Mouse (Mus musculus) lung, postnatal 0 days (tissue): ENCODE measurements around the gene BC048562.

Experiments
- CTCF ChIP-seq: IDR thresholded peaks from 2 replicates; pipeline ENCODE4 v1.5.1; 2016; ENCODE audit warnings: antibody characterized with exemption, mild to moderate bottlenecking
- EP300 ChIP-seq: IDR thresholded peaks from 2 replicates; pipeline ENCODE4 v1.6.1; 2016; ENCODE audit warnings: antibody characterized with exemption, mild to moderate bottlenecking, control low read depth

- no peak for TF ChIP-seq CTCF
- TF ChIP-seq EP300: no peak
These were observed 15.4 kb downstream of the BC048562 start for GRCm38 (mm10) chr9:108451519-108452160.
